27 mouse cellular contexts compared by ENCODE assay signal in the genomic region with DNA sequence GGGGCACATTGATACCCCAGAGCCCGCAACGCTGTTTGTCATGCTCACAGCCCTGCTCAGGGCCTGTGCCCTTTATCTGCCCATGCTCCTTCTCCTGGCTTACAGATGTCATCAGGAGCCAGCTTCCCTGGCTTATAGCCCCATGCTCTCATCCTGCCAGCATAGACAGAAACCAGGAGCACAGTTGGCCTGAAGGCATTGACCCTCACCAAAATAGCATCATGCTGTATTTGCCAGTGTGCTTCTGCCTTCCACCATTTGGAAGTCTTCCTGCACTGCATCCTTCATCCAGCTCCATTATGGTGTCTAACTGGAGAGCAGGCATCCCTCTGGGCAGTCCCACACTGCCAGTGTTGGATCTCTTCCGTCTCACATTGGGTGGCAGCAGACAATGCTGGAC.
"Had no signal": no experiment of that assay in that cellular context is flagged by ENCODE, and none has a peak within 500 bp of the region (broad histone marks: within the 10 kb centered on the region; RNA-seq: fewer than 3 reads in every experiment).

No protein-coding gene starts in this region.

- H3K4me2 ChIP-seq: heart, embryonic 13.5 days; heart, embryonic 15.5 days; hindbrain, embryonic 12.5 days; hindbrain, embryonic 14.5 days; intestine, embryonic 15.5 days; limb, embryonic 12.5 days; liver, embryonic 11.5 days; liver, embryonic 13.5 days; liver, embryonic 15.5 days had no signal

- H3K4me3 ChIP-seq: gastrocnemius, adult 2 months; heart, embryonic 13.5 days; heart, embryonic 15.5 days; hindbrain, embryonic 10.5 days; hindbrain, embryonic 12.5 days; intestine, embryonic 15.5 days; layer of hippocampus, adult 2 months; left cerebral cortex, adult 2 months; limb, embryonic 10.5 days; limb, embryonic 12.5 days; liver, embryonic 13.5 days; liver, embryonic 15.5 days had no signal

- H3K27ac ChIP-seq: gastrocnemius, adult 2 months; heart, embryonic 13.5 days; heart, embryonic 15.5 days; hindbrain, embryonic 10.5 days; hindbrain, embryonic 12.5 days; hindbrain, embryonic 14.5 days; intestine, embryonic 15.5 days; layer of hippocampus, adult 2 months; left cerebral cortex, adult 2 months; limb, embryonic 10.5 days; limb, embryonic 12.5 days; liver, embryonic 13.5 days; liver, embryonic 15.5 days had no signal

- H3K9me3 ChIP-seq: heart, embryonic 13.5 days; heart, embryonic 15.5 days; hindbrain, embryonic 10.5 days; hindbrain, embryonic 12.5 days; intestine, embryonic 15.5 days; limb, embryonic 10.5 days; limb, embryonic 12.5 days; liver, embryonic 15.5 days had no signal

- H3K9ac ChIP-seq: heart, embryonic 13.5 days; heart, embryonic 15.5 days; hindbrain, embryonic 12.5 days; hindbrain, embryonic 14.5 days; intestine, embryonic 15.5 days; limb, embryonic 12.5 days; liver, embryonic 13.5 days; liver, embryonic 15.5 days; liver, postnatal 0 days had no signal

- H3K36me3 ChIP-seq: heart, embryonic 13.5 days; heart, embryonic 15.5 days; hindbrain, embryonic 10.5 days; hindbrain, embryonic 12.5 days; intestine, embryonic 15.5 days; limb, embryonic 10.5 days; limb, embryonic 12.5 days; liver, embryonic 13.5 days; liver, embryonic 15.5 days had no signal

- H3K27me3 ChIP-seq: heart, embryonic 13.5 days; heart, embryonic 15.5 days; hindbrain, embryonic 12.5 days; intestine, embryonic 15.5 days; liver, embryonic 13.5 days; liver, embryonic 15.5 days had no signal

- DNase-seq: gastrocnemius, adult 2 months; gastrocnemius, postnatal 10 days; gastrocnemius, postnatal 25 days; kidney, adult 18-20 months; kidney, adult 8-10 months; kidney, postnatal 10 days; kidney, postnatal 25 days; kidney, postnatal 4 days; liver; liver, embryonic 13.5 days; liver, postnatal 0 days had no signal

- H3K4me1 ChIP-seq: heart, embryonic 13.5 days; heart, embryonic 15.5 days; hindbrain, embryonic 12.5 days; intestine, embryonic 15.5 days; limb, embryonic 10.5 days; limb, embryonic 12.5 days; liver, embryonic 13.5 days; liver, embryonic 15.5 days had no signal

- ATAC-seq: forebrain, embryonic 16.5 days; hindbrain, embryonic 16.5 days; inflammation-experienced regulatory T-cells, adult 6 months; intestine, embryonic 15.5 days; intestine, postnatal 0 days; liver, postnatal 0 days had no signal
